Mouse (Mus musculus): ENCODE data around the gene Pxylp1.
A peak's percentile ranks its signal among the peaks of the same experiment; 100 is the strongest.

Gene Pxylp1

DNA sequence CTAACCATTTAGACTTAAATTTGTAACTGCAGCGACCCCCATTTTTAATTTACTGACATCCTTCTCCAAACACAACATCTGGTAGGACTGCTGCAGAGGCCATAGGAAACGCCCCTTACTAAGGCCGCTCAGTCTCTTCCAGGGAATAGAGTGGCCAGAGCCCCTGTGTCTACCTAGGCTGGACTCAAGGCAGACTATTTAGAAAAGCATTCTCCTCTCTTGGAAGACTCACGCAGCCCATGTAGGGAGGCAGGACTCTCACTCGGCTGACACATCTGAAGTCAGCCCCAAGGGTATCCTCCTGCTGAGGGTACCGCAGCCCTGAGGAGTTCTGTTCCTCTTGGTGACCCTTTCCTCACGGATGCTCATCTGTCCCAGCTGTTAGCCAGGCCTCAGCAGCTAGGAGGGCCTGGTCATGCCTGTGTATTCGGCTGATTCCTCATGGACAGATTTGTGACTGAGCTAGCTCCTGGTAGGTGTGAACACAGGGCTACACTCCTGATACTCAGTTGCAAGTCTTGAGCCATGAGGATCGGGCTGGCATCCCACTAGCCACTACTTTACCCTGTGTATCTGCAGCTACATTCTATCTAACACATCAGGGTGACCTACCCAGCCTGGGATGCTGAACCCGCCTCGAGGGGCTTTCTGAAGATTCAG, 73.5 kb downstream of the Pxylp1 start:
- DNase-seq = no peak

GRCm38 (mm10) chr9:96818128-96818821, 74.2 kb downstream of the Pxylp1 start:
- DNase-seq = peak; percentile 47

DNA sequence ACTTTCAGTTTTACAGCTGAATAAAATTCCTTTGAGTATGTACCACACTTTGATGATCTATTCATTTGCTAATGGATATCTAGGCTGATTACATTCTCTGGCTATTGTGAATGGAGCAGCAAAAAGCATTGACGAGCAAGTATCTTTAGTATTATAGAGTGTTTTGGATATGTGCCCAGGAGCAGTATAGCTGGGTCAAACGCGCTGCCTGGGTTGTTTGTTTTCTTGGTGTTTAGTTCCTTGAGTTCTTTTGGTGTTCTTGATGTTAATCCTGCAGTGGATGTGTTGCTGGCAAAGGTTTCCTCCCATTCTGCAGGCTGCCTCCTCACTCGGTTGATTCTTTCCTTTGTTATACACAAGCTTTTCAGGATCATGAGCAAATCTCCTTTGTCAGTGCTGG, 80.5 kb downstream of the Pxylp1 start:
- no peak for DNase-seq

GRCm38 (mm10) chr9:96800131-96800825, 92.2 kb downstream of the Pxylp1 start:
- DNase-seq = no peak

- DNase-seq = no peak
Measured at GRCm38 (mm10) chr9:96797311-96797710, 95.2 kb downstream of the Pxylp1 start.

GRCm38 (mm10) chr9:96795399-96795928, 97.0 kb downstream of the Pxylp1 start:
- no peak for DNase-seq

- DNase-seq = no peak
Measured at GRCm38 (mm10) chr9:96794601-96795000, 97.9 kb downstream of the Pxylp1 start.

- no peak for DNase-seq
Measured at GRCm38 (mm10) chr9:96792543-96792942, 99.9 kb downstream of the Pxylp1 start.

DNA sequence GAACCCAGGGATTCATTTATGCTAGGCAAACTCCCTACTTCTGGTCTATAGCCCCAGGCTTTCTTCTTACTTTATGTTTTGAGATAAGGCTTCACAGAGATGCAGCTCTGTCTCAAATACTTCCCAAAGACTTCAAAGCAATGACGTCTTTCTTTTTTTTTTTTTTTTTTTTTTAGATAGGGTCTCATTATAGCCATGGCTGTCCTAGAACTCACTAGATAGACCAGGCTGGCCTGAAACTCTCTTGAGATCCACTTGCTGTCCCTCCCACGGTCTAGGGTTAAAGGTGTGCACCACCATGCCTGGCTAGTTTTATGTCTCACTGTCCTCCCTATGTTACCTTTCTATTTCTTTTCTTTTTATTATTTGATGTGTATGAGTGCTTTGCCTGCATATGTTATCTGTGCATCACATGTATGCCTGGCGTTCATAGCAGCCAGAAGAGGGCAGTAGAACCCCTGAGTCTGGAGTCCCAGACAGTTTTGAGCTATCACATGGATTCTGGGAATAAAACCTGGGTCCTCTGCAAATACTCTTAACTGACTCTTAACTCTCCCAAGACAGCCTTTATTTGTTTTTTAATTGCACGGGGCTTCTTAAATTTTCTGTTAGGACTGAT, 102.0 kb downstream of the Pxylp1 start:
- no peak for DNase-seq

DNA sequence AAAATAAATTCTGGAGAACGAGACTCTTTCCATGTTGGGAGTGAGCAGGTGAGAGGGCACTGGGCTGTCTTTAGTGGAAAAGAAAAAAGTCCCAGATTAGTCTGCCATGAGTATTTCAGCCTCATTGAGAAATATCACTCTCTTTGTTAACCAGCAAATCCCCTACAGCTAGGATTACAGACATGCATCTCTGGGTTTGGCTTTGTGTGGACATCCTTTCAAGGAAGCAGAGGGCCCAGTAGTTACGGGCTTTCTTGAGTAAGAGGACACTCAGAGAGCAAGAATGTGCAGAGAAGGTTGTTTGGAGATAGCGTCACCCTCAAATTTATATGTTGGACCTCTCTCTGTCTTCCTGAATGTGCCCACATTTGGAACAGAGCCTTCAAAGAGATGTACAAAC, 102.6 kb downstream of the Pxylp1 start:
- no peak for DNase-seq

DNA sequence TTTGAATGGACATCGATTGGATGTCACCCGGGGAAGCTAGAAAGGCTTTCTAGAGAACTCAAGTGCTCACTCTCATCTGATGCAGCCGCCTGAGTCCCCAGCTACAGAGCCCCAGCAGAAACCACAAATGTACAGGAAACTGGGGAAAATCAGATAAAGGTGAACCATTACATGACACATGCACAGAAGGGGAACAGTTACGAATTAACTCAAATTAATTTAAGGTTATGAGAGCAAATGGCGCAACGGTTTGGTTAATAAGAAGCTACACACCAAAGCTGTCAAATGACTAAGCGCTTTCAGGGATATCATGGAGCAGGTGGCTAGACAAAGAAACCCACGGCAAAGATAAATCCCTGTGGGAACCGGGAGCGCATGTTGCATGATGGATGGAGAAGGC, 104.7 kb downstream of the Pxylp1 start:
- no peak for DNase-seq

DNA sequence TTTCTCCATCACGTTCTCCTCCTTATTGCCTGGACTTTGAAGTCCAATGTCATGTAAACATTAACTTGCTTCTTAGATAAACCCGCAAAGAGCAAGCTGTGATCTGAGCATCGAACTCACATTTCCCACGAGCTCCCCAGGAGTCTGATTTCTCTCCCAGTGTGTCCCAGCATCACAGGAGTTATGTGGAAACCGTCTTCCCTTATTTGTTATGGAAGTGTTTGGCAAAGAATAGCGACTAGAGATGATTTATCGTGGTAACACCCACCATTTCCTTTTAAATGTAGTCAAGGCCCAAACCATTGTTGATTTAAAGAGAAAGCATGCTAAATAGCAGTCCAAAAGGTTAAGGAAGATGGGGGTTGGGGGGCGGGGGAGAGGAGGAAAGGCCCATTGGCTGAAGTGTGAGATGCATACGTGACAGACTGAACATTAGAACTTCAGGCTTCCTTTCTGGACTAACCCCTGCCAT, 106.6 kb downstream of the Pxylp1 start:
- DNase-seq = no peak

GRCm38 (mm10) chr9:96785187-96785586, 107.3 kb downstream of the Pxylp1 start:
- DNase-seq = no peak

GRCm38 (mm10) chr9:96783667-96784066, 108.8 kb downstream of the Pxylp1 start:
- no peak for DNase-seq

GRCm38 (mm10) chr9:96783258-96783657, 109.2 kb downstream of the Pxylp1 start:
- DNase-seq = no peak

DNA sequence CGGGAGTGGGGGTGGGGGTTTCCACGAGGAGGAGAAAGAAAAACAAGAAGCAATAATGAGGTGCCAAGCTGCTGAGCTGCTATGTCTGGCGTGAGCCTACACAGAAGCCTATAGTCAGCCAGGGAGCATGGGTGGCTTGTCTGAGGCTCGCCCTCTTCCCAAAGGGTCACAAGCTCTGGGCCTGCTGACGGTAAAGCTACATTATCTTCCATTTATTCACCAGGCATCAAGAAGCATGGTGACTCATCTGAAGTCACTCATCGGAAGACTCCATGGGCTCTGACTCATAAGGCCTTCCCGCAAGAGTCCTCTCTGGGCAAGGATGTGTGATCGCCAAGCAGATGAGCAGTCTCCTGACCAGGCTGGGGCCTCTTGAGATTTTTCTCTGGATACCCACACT, 110.4 kb downstream of the Pxylp1 start:
- DNase-seq = no peak

Measured in liver (tissue).